Mouse (Mus musculus): ENCODE results near the gene C130050O18Rik.

Gene C130050O18Rik

GRCm38 (mm10) chr5:139397359-139397916 is 7.6 kb upstream of the C130050O18Rik start:
- DNase-seq (ENCODE audit: low read depth, low spot score), result no peak

GRCm38 (mm10) chr5:139397959-139398753 is 6.9 kb upstream of the C130050O18Rik start:
- peak; percentile 89 for DNase-seq (ENCODE audit: low read depth, low spot score)

GRCm38 (mm10) chr5:139398786-139399185 is 6.3 kb upstream of the C130050O18Rik start:
- DNase-seq (ENCODE audit: low read depth, low spot score), result no peak

GRCm38 (mm10) chr5:139399991-139400390 is 5.1 kb upstream of the C130050O18Rik start:
- no peak for DNase-seq (ENCODE audit: low read depth, low spot score)

- DNase-seq (ENCODE audit: low read depth, low spot score), result no peak
Observed at GRCm38 (mm10) chr5:139402106-139402505, 3.0 kb upstream of the C130050O18Rik start.

GRCm38 (mm10) chr5:139403692-139404260 is 1.3 kb upstream of the C130050O18Rik start:
- no peak for DNase-seq (ENCODE audit: low read depth, low spot score)

- DNase-seq (ENCODE audit: low read depth, low spot score), result no peak
Observed at GRCm38 (mm10) chr5:139405478-139405877, 398 bp downstream of the C130050O18Rik start.

GRCm38 (mm10) chr5:139405953-139406352 is 873 bp downstream of the C130050O18Rik start:
- no peak for DNase-seq (ENCODE audit: low read depth, low spot score)

GRCm38 (mm10) chr5:139407121-139407885 is 2.2 kb downstream of the C130050O18Rik start:
- DNase-seq (ENCODE audit: low read depth, low spot score), result no peak

GRCm38 (mm10) chr5:139408511-139408910 is 3.4 kb downstream of the C130050O18Rik start:
- no peak for DNase-seq (ENCODE audit: low read depth, low spot score)

GRCm38 (mm10) chr5:139409412-139409811 is 4.3 kb downstream of the C130050O18Rik start:
- no peak for DNase-seq (ENCODE audit: low read depth, low spot score)

GRCm38 (mm10) chr5:139410056-139410455 is 5.0 kb downstream of the C130050O18Rik start:
- DNase-seq (ENCODE audit: low read depth, low spot score), result no peak

- DNase-seq (ENCODE audit: low read depth, low spot score), result no peak
Observed at GRCm38 (mm10) chr5:139411117-139411516, 6.0 kb downstream of the C130050O18Rik start.

GRCm38 (mm10) chr5:139411665-139412314 is 6.7 kb downstream of the C130050O18Rik start:
- no peak for DNase-seq (ENCODE audit: low read depth, low spot score)

GRCm38 (mm10) chr5:139413545-139413944 is 8.5 kb downstream of the C130050O18Rik start:
- no peak for DNase-seq (ENCODE audit: low read depth, low spot score)

- no peak for DNase-seq (ENCODE audit: low read depth, low spot score)
Observed at GRCm38 (mm10) chr5:139415001-139415400, 9.9 kb downstream of the C130050O18Rik start.

GRCm38 (mm10) chr5:139416942-139417341 is 11.9 kb downstream of the C130050O18Rik start:
- no peak for DNase-seq (ENCODE audit: low read depth, low spot score)

- no peak for DNase-seq (ENCODE audit: low read depth, low spot score)
Observed at GRCm38 (mm10) chr5:139417480-139417879, 12.4 kb downstream of the C130050O18Rik start.

- no peak for DNase-seq (ENCODE audit: low read depth, low spot score)
Observed at GRCm38 (mm10) chr5:139418110-139418509, 13.0 kb downstream of the C130050O18Rik start.

- no peak for DNase-seq (ENCODE audit: low read depth, low spot score)
Observed at GRCm38 (mm10) chr5:139418633-139419032, 13.6 kb downstream of the C130050O18Rik start.
